Mouse (Mus musculus) liver, adult 2 months (tissue): ENCODE data around the gene Afg1l. TPM values are rescaled to one million over a fixed set of nuclear protein-coding genes. Genes with fewer than 3 reads are reported as not detected.

Experiments used
- DNase-seq: peaks from one replicate; pipeline ENCODE4 v3.0.0-alpha.2; 2011; ENCODE audit warnings: low read depth, low spot score; ENCODE audit errors: extremely low read depth
- H3K27ac ChIP-seq: fragments of 200-500 bp; replicated peaks from 2 replicates; pipeline ENCODE4 v1.5.1; 2012; ENCODE audit warnings: low read depth, mild to moderate bottlenecking, control low read depth, inconsistent platforms, low read length; ENCODE audit not compliant: insufficient read depth
- H3K27me3 ChIP-seq: fragments of 200-500 bp; 2 replicates; pipeline ENCODE4 v1.6.1; 2012; ENCODE audit warnings: mild to moderate bottlenecking, moderate library complexity, low read length, inconsistent platforms; ENCODE audit not compliant: control insufficient read depth, insufficient read depth
- H3K36me3 ChIP-seq: fragments of 200-500 bp; 2 replicates; pipeline ENCODE4 v1.6.1; 2012; ENCODE audit warnings: low read length, inconsistent platforms; ENCODE audit not compliant: control insufficient read depth, insufficient read depth
- H3K4me1 ChIP-seq: fragments of 200-500 bp; 2 replicates; pipeline ENCODE4 v1.6.1; 2011; ENCODE audit warnings: low read length; ENCODE audit not compliant: control insufficient read depth, insufficient read depth
- H3K4me3 ChIP-seq: fragments of 200-500 bp; 2 replicates; pipeline ENCODE4 v1.5.1; 2011; ENCODE audit warnings: low read depth, mild to moderate bottlenecking, control low read depth, low read length, moderate library complexity; ENCODE audit not compliant: insufficient read depth
- H3K79me2 ChIP-seq: fragments of 200-500 bp; 2 replicates; pipeline ENCODE4 v1.6.1; 2012; ENCODE audit warnings: inconsistent platforms, mild to moderate bottlenecking, low read length, moderate library complexity; ENCODE audit not compliant: control insufficient read depth, insufficient read depth
- H3K9ac ChIP-seq: fragments of 200-500 bp; 2 replicates; pipeline ENCODE4 v1.6.1; 2012; ENCODE audit warnings: low read depth, mild to moderate bottlenecking, control low read depth, inconsistent platforms, low read length
- CTCF ChIP-seq: fragments of 200-500 bp; IDR thresholded peaks from 2 replicates; pipeline ENCODE4 v1.5.1; 2011; ENCODE audit warnings: low read depth, low read length, control low read depth
- POLR2A ChIP-seq: fragments of 200-500 bp; IDR thresholded peaks from 2 replicates; pipeline ENCODE4 v1.6.1; 2011; ENCODE audit warnings: low read length, control low read depth; ENCODE audit not compliant: insufficient read depth; ENCODE audit errors: extremely low read depth
- WGBS: fragments of 180-500 bp; shearing (Covaris S2); methylation state at CpG from one replicate; pipeline ENCODE4 v1.1.7; 2018; 5-methylcytosine and 5-hydroxymethylcytosine counted together
- polyA plus RNA-seq: library from polyadenylated mRNA; depleted of rRNA; stranded (reverse); fragments of >200 nt; gene quantifications from 2 replicates; pipeline ENCODE4 v1.2.3, GENCODE M21; 2012
- total RNA-seq: library from RNA; depleted of rRNA; stranded (reverse); fragments of >200 nt; gene quantifications from 2 replicates; pipeline ENCODE4 v1.2.3, GENCODE M21; 2014

Afg1l gene
- total and polyA plus RNA-seq, 2 experiments: 3.3 to 10.2 TPM

DNA sequence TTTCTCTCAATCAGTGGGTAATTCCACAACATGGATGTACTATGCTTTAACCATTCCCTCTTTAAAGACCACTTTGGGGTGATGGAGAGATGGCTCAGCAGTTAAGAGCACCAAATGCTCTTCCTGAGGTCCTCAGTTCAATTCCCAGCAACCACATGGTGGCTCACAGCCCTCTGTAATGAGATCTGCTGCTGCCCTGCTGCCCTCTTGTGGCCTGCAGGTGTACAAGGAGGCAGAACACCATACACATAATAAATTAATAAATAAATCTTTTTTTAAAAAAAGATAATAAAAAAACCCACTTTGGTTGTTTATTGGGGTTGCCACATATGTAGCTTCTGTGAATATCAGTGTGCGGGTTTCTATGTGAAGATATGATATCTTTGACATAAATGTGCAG is 180.4 kb downstream of the Afg1l start:
- no peak overlapping the region for H3K4me3 ChIP-seq
- no peaks in the 10 kb centered on the region for H3K4me1 ChIP-seq
- no peaks in the 10 kb centered on the region for H3K79me2 ChIP-seq
- H3K36me3 ChIP-seq: no peaks in the 10 kb centered on the region
- no peaks in the 10 kb centered on the region for H3K27me3 ChIP-seq
- peak; percentile 8 for DNase-seq
- TF ChIP-seq CTCF: peak; percentile 72
- TF ChIP-seq POLR2A: no peak
- WGBS: 97% methylated on average over 1 of the region's 1 CpGs
- no peak overlapping the region for H3K27ac ChIP-seq
- H3K9ac ChIP-seq: no peak overlapping the region

DNA sequence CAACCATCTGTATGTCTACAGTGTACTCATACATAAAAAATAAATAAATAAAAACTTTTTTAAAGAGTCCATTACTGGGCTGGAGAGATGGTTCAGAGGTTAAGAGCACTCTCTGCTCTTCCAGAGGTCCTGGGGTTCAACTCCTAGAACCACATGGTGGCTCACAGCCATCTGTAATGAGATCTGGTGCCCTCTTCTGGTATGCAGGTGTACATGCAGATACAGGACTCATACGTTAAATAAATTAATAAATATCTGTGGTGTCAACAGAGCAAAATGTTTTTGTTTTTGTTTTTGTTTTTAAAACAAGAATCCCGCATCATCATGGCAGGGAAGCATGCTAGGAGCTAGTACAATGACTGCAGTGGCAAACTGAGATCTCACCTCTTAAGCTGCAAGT is 181.3 kb downstream of the Afg1l start:
- TF ChIP-seq CTCF: no peak
- no peak for TF ChIP-seq POLR2A
- Histone ChIP-seq H3K36me3 (no peaks in the 10 kb centered on the region), H3K9ac (no peak overlapping the region), H3K79me2 (no peaks in the 10 kb centered on the region), H3K4me1 (no peaks in the 10 kb centered on the region), H3K4me3 (no peak overlapping the region), H3K27me3 (no peaks in the 10 kb centered on the region), H3K27ac (no peak overlapping the region)
- 70% methylated on average over 2 of the region's 2 CpGs for WGBS
- DNase-seq: no peak

DNA sequence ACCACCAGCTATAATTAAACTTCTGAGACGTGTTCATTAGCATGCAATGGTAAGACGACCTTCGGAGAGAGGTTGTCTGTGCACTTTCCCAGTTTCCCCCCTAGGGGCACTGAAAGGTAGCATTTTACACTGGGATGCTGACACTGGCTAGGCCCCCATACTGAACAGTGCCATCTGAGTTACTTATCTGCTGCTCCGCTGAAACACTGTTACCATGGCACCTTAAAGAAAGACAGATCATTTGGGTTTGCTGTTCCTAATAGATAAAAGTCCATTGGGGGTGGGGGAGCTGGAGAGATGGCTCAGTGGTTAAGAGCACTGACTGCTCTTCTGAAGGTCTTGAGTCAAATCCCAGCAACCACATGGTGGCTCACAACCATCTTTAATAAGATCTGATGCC is 181.8 kb downstream of the Afg1l start:
- DNase-seq: no peak
- Histone ChIP-seq H3K9ac (no peak overlapping the region), H3K36me3 (no peaks in the 10 kb centered on the region), H3K27me3 (no peaks in the 10 kb centered on the region), H3K4me1 (no peaks in the 10 kb centered on the region), H3K79me2 (no peaks in the 10 kb centered on the region), H3K4me3 (no peak overlapping the region), H3K27ac (no peak overlapping the region)
- TF ChIP-seq POLR2A (no peak), CTCF (no peak)
- 82% methylated on average over 4 of the region's 4 CpGs for WGBS

DNA sequence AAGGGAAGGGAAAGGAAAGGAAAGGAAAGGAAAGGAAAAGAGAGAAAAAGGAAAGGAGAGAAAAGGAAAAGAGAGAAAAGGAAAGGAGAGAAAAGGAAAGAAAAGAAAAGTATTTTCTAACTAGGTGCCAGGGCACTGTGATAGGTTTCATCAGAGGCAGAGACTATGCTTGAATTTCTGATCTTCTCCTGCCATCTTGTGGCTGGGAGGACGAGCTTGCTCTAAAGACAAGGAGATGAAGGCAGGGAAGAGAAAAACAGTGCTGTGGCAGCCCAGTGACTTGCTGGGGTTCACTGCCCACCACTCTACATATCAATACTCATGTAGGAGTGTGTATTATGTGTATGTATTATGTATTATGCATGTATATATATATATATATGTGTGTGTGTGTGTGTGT is 183.3 kb downstream of the Afg1l start:
- Histone ChIP-seq H3K36me3 (no peaks in the 10 kb centered on the region), H3K27ac (no peak overlapping the region), H3K79me2 (no peaks in the 10 kb centered on the region), H3K27me3 (no peaks in the 10 kb centered on the region), H3K4me1 (no peaks in the 10 kb centered on the region), H3K9ac (no peak overlapping the region), H3K4me3 (no peak overlapping the region)
- peak; percentile 59 for DNase-seq
- peak; percentile 52 for TF ChIP-seq CTCF
- no peak for TF ChIP-seq POLR2A
- 7% methylated on average over 1 of the region's 1 CpGs for WGBS

DNA sequence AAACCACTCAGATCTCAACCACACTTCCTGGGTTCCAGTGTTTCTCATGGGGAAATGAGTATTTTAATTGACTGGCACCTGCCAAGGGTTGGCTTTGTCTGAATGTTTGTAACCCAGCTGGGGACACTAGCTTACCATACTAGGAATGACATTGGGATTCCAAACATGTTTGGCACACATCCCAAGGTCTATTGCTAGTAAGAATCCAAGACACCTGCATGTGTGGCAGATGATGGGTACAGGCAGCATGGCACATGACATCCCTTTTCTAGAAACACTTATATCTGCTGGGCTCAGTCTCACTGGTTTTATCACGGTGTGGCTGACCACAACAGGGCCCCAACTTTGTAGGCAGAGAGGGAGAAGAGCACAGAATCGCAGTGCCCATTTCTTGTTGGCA is 184.0 kb downstream of the Afg1l start:
- no peaks in the 10 kb centered on the region for H3K36me3 ChIP-seq
- no peaks in the 10 kb centered on the region for H3K79me2 ChIP-seq
- no peaks in the 10 kb centered on the region for H3K4me1 ChIP-seq
- H3K27ac ChIP-seq: no peak overlapping the region
- DNase-seq: no peak
- H3K27me3 ChIP-seq: no peaks in the 10 kb centered on the region
- no peak overlapping the region for H3K4me3 ChIP-seq
- H3K9ac ChIP-seq: no peak overlapping the region
- TF ChIP-seq POLR2A: no peak
- 68% methylated on average over 2 of the region's 2 CpGs for WGBS

DNA sequence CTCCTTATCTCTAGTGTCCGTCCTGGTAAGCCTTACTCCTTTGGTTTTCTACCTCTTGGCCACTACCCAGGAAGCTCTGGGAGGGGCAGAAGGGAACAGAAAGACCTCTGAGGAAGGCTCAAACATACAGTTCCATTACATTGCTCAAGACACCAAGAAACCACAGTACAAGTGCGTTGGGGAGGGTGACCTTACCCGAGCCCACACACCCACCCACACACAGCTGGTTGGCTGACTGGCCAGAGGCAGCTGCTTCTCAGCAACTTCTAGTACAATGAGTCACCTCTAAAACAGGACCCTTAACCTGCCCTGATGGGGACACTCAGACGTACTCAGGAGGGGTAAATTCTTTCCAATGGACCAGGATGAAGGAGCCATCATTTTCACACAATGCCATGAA is 184.5 kb downstream of the Afg1l start:
- Histone ChIP-seq H3K9ac (no peak overlapping the region), H3K27ac (no peak overlapping the region), H3K27me3 (no peaks in the 10 kb centered on the region), H3K36me3 (no peaks in the 10 kb centered on the region), H3K4me3 (no peak overlapping the region), H3K4me1 (no peaks in the 10 kb centered on the region), H3K79me2 (no peaks in the 10 kb centered on the region)
- no peak for TF ChIP-seq CTCF
- TF ChIP-seq POLR2A: no peak
- DNase-seq: no peak
- WGBS: 59% methylated on average over 4 of the region's 4 CpGs
